In the genomic region with DNA sequence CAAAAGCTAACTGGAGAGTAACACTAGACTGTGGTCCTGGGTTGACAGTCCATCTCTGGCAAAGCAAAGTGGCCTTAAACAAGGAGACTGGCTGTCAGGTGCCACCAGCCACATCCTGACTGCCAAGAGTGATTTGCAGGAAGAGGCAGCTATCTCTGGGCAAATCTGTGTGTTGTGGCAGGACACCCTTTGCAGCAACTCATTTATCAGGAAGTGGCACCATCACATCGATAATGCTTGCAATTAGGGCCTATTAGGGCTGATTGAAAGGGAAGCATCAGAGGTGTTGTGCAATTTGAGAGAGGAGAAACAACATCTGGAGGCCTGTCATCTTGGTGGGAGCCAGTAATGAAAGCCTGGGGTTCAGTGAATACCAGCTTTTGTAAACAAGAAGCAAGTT, we compare ENCODE assay signal across 28 mouse cellular contexts. TPM values are rescaled to one million over a fixed set of nuclear protein-coding genes. Genes with fewer than 3 reads are reported as not detected.
A peak's percentile ranks its signal among the peaks of the same experiment; 100 is the strongest.
DNase-seq lines count a peak whose midpoint lies in the region; ATAC-seq and TF ChIP-seq lines count a peak whose summit lies in the region.
"Had no signal": no experiment of that assay in that cellular context is flagged by ENCODE, and none has a peak within 500 bp of the region (broad histone marks: within the 10 kb centered on the region; RNA-seq: fewer than 3 reads in every experiment).

No protein-coding gene starts in this region.

- no peak for TF ChIP-seq CTCF in lung, embryonic 14.5 days (IDR thresholded peaks at IDR 0.05; ENCODE audit: low read depth)
- no peak for TF ChIP-seq CTCF in lung, postnatal 0 days (IDR thresholded peaks at IDR 0.05)
- no peak for TF ChIP-seq CTCF in stomach, postnatal 0 days (IDR thresholded peaks at IDR 0.05; ENCODE audit: low read depth)
- TF ChIP-seq CTCF in gastrocnemius, adult 2 months (IDR thresholded peaks at IDR 0.05): no peak

- WGBS in lung, embryonic 14.5 days: 26% methylated on average over 1 of the region's 1 CpGs
- 33% methylated on average over 1 of the region's 1 CpGs for WGBS in lung, postnatal 0 days
- 58% methylated on average over 1 of the region's 1 CpGs for WGBS in stomach, postnatal 0 days

- H3K27me3 ChIP-seq in lung, embryonic 14.5 days (ENCODE audit: insufficient read depth, low read length): no peaks in the 10 kb centered on the region
- no peaks in the 10 kb centered on the region for H3K27me3 ChIP-seq in lung, postnatal 0 days (replicated peaks; ENCODE audit: insufficient read depth, low read length)
- no peaks in the 10 kb centered on the region for H3K27me3 ChIP-seq in stomach, postnatal 0 days (ENCODE audit: control insufficient read depth, insufficient read depth, low read length)
- H3K27me3 ChIP-seq: embryonic facial prominence, embryonic 15.5 days; heart, embryonic 12.5 days; heart, embryonic 15.5 days; hindbrain, embryonic 12.5 days; hindbrain, embryonic 15.5 days had no signal

- no peaks in the 10 kb centered on the region for H3K9me3 ChIP-seq in lung, embryonic 14.5 days (ENCODE audit: low read depth, low read length)
- H3K9me3 ChIP-seq in lung, postnatal 0 days (ENCODE audit: low read length): no peaks in the 10 kb centered on the region
- no peaks in the 10 kb centered on the region for H3K9me3 ChIP-seq in stomach, postnatal 0 days (ENCODE audit: control insufficient read depth, low read length)
- H3K9me3 ChIP-seq: embryonic facial prominence, embryonic 15.5 days; heart, embryonic 12.5 days; heart, embryonic 15.5 days; hindbrain, embryonic 12.5 days; hindbrain, embryonic 15.5 days had no signal

- no peak overlapping the region for H3K4me3 ChIP-seq in lung, embryonic 14.5 days (ENCODE audit: low read depth, low read length)
- no peak overlapping the region for H3K4me3 ChIP-seq in lung, postnatal 0 days (ENCODE audit: low read depth, low read length)
- H3K4me3 ChIP-seq in stomach, postnatal 0 days (ENCODE audit: low read depth, low read length): no peak overlapping the region
- H3K4me3 ChIP-seq in gastrocnemius, adult 2 months: no peak overlapping the region
- H3K4me3 ChIP-seq: embryonic facial prominence, embryonic 15.5 days; heart, embryonic 12.5 days; heart, embryonic 15.5 days; hindbrain, embryonic 12.5 days; hindbrain, embryonic 15.5 days had no signal

- ATAC-seq in lung, embryonic 14.5 days (ENCODE audit: insufficient read depth): no peak
- ATAC-seq in lung, postnatal 0 days: no peak
- ATAC-seq in common myeloid progenitor, adult 5-6 weeks (replicated peaks; ENCODE audit: low read depth, poor library complexity, severe bottlenecking): peak; percentile 74
- ATAC-seq in megakaryocyte, adult 5-6 weeks (ENCODE audit: poor library complexity, severe bottlenecking): peak; percentile 40; the same call in 1 of the 2 replicates
- ATAC-seq in stomach, postnatal 0 days (ENCODE audit: low FRiP score, low TSS enrichment): no peak
- ATAC-seq: forebrain, embryonic 14.5 days; forebrain, postnatal 0 days; intestine, postnatal 0 days had no signal

- TF ChIP-seq EP300 in lung, postnatal 0 days (IDR thresholded peaks at IDR 0.05): no peak
- no peak for TF ChIP-seq EP300 in stomach, postnatal 0 days (optimal IDR thresholded peaks at IDR 0.05)

- no peak overlapping the region for H3K27ac ChIP-seq in lung, embryonic 14.5 days (ENCODE audit: low read depth)
- no peak overlapping the region for H3K27ac ChIP-seq in lung, postnatal 0 days (ENCODE audit: low read length)
- H3K27ac ChIP-seq in stomach, postnatal 0 days (replicated peaks): no peak overlapping the region
- no peak overlapping the region for H3K27ac ChIP-seq in gastrocnemius, adult 2 months
- H3K27ac ChIP-seq: embryonic facial prominence, embryonic 15.5 days; heart, embryonic 15.5 days; hindbrain, embryonic 12.5 days; hindbrain, embryonic 15.5 days had no signal

- no peaks in the 10 kb centered on the region for H3K4me1 ChIP-seq in lung, embryonic 14.5 days (ENCODE audit: insufficient read depth)
- H3K4me1 ChIP-seq in lung, postnatal 0 days (ENCODE audit: insufficient read depth, low read depth, low read length): no peaks in the 10 kb centered on the region
- H3K4me1 ChIP-seq in stomach, postnatal 0 days (replicated peaks; ENCODE audit: control insufficient read depth, insufficient read depth): no peaks in the 10 kb centered on the region
- H3K4me1 ChIP-seq: embryonic facial prominence, embryonic 15.5 days; heart, embryonic 12.5 days; heart, embryonic 15.5 days; hindbrain, embryonic 12.5 days; hindbrain, embryonic 15.5 days had no signal

- DNase-seq in lung, embryonic 14.5 days: peak; percentile 37
- no peak for DNase-seq in lung, postnatal 0 days (ENCODE audit: low spot score)
- DNase-seq in CD4-positive helper T cell, adult 2 months (ENCODE audit: low read depth, low spot score): peak; percentile 9
- no peak for DNase-seq in gastrocnemius, adult 8-10 months (ENCODE audit: low spot score in 2 of 2)
- no peak for DNase-seq in stomach, postnatal 0 days (ENCODE audit: low spot score)
- no peak for DNase-seq in gastrocnemius, adult 2 months
- DNase-seq: adrenal gland, adult 2 months; adrenal gland, postnatal 14 days; cerebellum, adult 11 months; cerebellum, adult 2 months; cerebellum, adult 9-11 months; cerebellum, postnatal 25 days; embryo, embryonic 11 days; forebrain, postnatal 0 days; gastrocnemius, postnatal 10 days; gastrocnemius, postnatal 36 days; heart, adult 11 months; heart, postnatal 10 days; heart, postnatal 36 days had no signal

- intact Hi-C loops in gastrocnemius, adult 2 months (cut with DNase I): no loop called here

- no peaks in the 10 kb centered on the region for H3K36me3 ChIP-seq in lung, embryonic 14.5 days (ENCODE audit: insufficient read depth)
- H3K36me3 ChIP-seq in lung, postnatal 0 days (ENCODE audit: insufficient read depth, low read length): no peaks in the 10 kb centered on the region
- no peaks in the 10 kb centered on the region for H3K36me3 ChIP-seq in stomach, postnatal 0 days (ENCODE audit: control insufficient read depth, insufficient read depth, low read length)
- H3K36me3 ChIP-seq: embryonic facial prominence, embryonic 15.5 days; heart, embryonic 12.5 days; heart, embryonic 15.5 days; hindbrain, embryonic 12.5 days; hindbrain, embryonic 15.5 days had no signal

- H3K9ac ChIP-seq in lung, embryonic 14.5 days: no peak overlapping the region
- no peak overlapping the region for H3K9ac ChIP-seq in lung, postnatal 0 days (replicated peaks; ENCODE audit: low read depth)
- no peak overlapping the region for H3K9ac ChIP-seq in stomach, postnatal 0 days (ENCODE audit: low read length)
- H3K9ac ChIP-seq: embryonic facial prominence, embryonic 15.5 days; forebrain, postnatal 0 days; heart, embryonic 12.5 days; heart, embryonic 15.5 days; hindbrain, embryonic 12.5 days; hindbrain, embryonic 15.5 days had no signal

- no peak overlapping the region for H3K4me2 ChIP-seq in lung, embryonic 14.5 days
- no peak overlapping the region for H3K4me2 ChIP-seq in lung, postnatal 0 days (replicated peaks; ENCODE audit: low read depth, low read length)
- no peak overlapping the region for H3K4me2 ChIP-seq in stomach, postnatal 0 days (replicated peaks; ENCODE audit: low read depth)
- H3K4me2 ChIP-seq: embryonic facial prominence, embryonic 15.5 days; heart, embryonic 12.5 days; heart, embryonic 15.5 days; hindbrain, embryonic 12.5 days; hindbrain, embryonic 15.5 days had no signal

RNA-seq across cellular contexts. Expression of a gene that starts 49.5 kb away (rescaled TPM):
- 10.5 and 14.6 TPM in 2 replicates for polyA plus RNA-seq in lung, embryonic 14.5 days (2014; fragmentation: Nextera tagmentation; extraction: Ambion mirVana)
- 9.8 and 11.5 TPM in 2 replicates for polyA plus RNA-seq in lung, postnatal 0 days (2015; fragmentation: Nextera tagmentation; extraction: Ambion mirVana)
- total RNA-seq in common myeloid progenitor, adult 5-6 weeks (2017): 21.6 and 23.5 TPM in 2 replicates
- total RNA-seq in megakaryocyte, adult 5-6 weeks (2015): 6.5 and 6.7 TPM in 2 replicates
- total RNA-seq in megakaryocyte, adult 5-6 weeks (2017): 9.6 and 11.4 TPM in 2 replicates
- 1 to 10 TPM; 1.8 to 2.8 (median 1.9) TPM for total RNA-seq in gastrocnemius, adult 8-10 months (2022)
- 8.1 and 9.5 TPM in 2 replicates for polyA plus RNA-seq in stomach, postnatal 0 days (2015; fragmentation: Nextera tagmentation; extraction: Ambion mirVana)
- 1 to 10 TPM; 2.3 to 2.8 TPM for total RNA-seq in gastrocnemius, adult 2 months (2021)

RNA-seq across cellular contexts. Expression of a gene that starts 55.2 kb away (rescaled TPM):
- 34.9 and 35.0 TPM in 2 replicates for polyA plus RNA-seq in lung, embryonic 14.5 days (2014; fragmentation: Nextera tagmentation; extraction: Ambion mirVana)
- polyA plus RNA-seq in lung, postnatal 0 days (2015; fragmentation: Nextera tagmentation; extraction: Ambion mirVana): 24.0 and 26.6 TPM in 2 replicates
- 17.7 and 24.9 TPM in 2 replicates for total RNA-seq in common myeloid progenitor, adult 5-6 weeks (2017)
- total RNA-seq in megakaryocyte, adult 5-6 weeks (2015): 22.3 and 22.4 TPM in 2 replicates
- total RNA-seq in megakaryocyte, adult 5-6 weeks (2017): 7.6 and 8.8 TPM in 2 replicates
- total RNA-seq in gastrocnemius, adult 8-10 months (2022): 10 to 100 TPM; 17.1 to 20.0 (median 19.5) TPM
- 16.1 and 19.7 TPM in 2 replicates for polyA plus RNA-seq in stomach, postnatal 0 days (2015; fragmentation: Nextera tagmentation; extraction: Ambion mirVana)
- total RNA-seq in gastrocnemius, adult 2 months (2021): 10 to 100 TPM; 14.6 to 22.1 TPM

Comparison
In these comparisons a context has a peak if more than half of its experiments do, and no peak if none do; other contexts are left out.
1. DNase-seq: peak in lung, embryonic 14.5 days (single experiment) and CD4-positive helper T cell, adult 2 months (single experiment); none in lung, postnatal 0 days (single experiment), gastrocnemius, adult 8-10 months (0 of 2), stomach, postnatal 0 days (single experiment) and gastrocnemius, adult 2 months (single experiment).
2. ATAC-seq: peak in common myeloid progenitor, adult 5-6 weeks (single experiment) and megakaryocyte, adult 5-6 weeks (single experiment); none in lung, embryonic 14.5 days (single experiment), lung, postnatal 0 days (single experiment) and stomach, postnatal 0 days (single experiment).